Mouse (Mus musculus): ENCODE measurements around the gene Tmem100. TPM values are rescaled to one million over a fixed set of nuclear protein-coding genes. Genes with fewer than 3 reads are reported as not detected.

The Tmem100 gene
- polyA plus RNA-seq, 1 experiment from 2014 or later = 6.3 TPM

DNA sequence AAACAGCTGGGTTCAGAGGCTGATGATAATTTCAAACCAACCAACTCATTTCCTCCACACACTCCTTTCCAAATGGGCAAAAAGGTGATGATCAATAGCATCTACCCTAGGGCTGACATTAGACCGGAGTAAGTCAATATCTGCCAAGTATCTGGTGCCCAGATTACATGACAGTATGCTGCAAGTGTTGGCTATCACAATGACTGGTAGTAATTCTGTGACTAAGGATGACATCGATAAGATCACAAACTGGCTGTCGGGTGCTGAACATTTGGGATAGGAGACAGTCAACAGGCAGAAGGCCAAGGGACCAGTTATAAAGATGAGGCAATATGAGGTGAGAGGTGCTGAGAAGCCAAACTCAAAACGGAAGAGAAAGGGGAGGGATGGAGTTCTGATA lies 29.5 kb upstream of the Tmem100 start:
- Histone ChIP-seq H3K4me3 (no peak overlapping the region), H3K27ac (no peak overlapping the region), H3K4me1 (peaks cover 14% of the 10 kb centered on the region), H3K9me3 (no peaks in the 10 kb centered on the region), H3K27me3 (ENCODE audit: poor library complexity, severe bottlenecking) (no peaks in the 10 kb centered on the region), H3K36me3 (replicated peaks) (no peaks in the 10 kb centered on the region)
- no peak for DNase-seq (ENCODE audit: extremely low spot score, low spot score)
- WGBS = 91% methylated on average over 4 of the region's 4 CpGs

DNA sequence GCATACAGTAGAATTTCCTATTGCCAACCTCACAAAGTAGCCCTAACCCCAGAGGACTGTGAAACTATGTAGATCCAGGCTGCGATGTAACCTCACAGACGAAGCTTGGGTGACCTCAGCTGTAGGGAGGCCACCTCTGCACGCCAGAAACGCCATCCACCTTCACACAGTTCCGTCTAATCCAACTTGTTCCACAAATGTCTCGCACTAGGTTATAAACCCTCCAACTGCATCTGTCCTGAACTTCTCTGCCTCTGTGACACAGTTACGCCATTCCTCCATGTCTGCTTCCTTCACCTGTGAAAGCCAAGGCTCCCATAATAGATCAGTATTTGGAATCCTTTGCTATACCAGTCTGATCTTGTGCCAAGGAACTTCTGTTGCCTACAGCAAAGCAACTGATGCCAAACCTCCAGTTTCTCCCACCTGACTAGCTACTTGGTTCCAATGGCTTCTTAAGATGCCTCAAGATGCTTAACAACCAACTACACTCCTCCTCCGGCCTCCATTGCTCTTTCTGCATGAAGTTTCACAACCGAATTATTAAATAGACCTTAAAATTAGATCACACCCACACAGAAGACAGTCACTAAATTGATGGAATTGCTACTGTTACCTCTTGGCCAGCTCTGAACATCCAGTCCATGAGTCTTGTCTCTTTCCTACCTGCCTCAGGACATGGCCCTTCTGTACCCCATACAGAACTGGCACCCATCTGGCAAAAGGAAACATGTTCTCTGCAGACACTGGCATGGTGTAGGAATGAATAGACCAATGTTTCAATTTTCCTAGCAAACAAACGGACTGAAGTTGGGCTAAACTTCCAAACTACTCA lies 28.5 kb upstream of the Tmem100 start:
- H3K27ac ChIP-seq = no peak overlapping the region
- H3K4me3 ChIP-seq = peak overlapping the region; percentile 68
- 90% methylated on average over 10 of the region's 10 CpGs for WGBS
- no peak for DNase-seq (ENCODE audit: extremely low spot score, low spot score)
- no peaks in the 10 kb centered on the region for H3K9me3 ChIP-seq
- no peaks in the 10 kb centered on the region for H3K27me3 ChIP-seq (ENCODE audit: poor library complexity, severe bottlenecking)
- H3K4me1 ChIP-seq = peaks cover 14% of the 10 kb centered on the region
- H3K36me3 ChIP-seq (replicated peaks) = no peaks in the 10 kb centered on the region

DNA sequence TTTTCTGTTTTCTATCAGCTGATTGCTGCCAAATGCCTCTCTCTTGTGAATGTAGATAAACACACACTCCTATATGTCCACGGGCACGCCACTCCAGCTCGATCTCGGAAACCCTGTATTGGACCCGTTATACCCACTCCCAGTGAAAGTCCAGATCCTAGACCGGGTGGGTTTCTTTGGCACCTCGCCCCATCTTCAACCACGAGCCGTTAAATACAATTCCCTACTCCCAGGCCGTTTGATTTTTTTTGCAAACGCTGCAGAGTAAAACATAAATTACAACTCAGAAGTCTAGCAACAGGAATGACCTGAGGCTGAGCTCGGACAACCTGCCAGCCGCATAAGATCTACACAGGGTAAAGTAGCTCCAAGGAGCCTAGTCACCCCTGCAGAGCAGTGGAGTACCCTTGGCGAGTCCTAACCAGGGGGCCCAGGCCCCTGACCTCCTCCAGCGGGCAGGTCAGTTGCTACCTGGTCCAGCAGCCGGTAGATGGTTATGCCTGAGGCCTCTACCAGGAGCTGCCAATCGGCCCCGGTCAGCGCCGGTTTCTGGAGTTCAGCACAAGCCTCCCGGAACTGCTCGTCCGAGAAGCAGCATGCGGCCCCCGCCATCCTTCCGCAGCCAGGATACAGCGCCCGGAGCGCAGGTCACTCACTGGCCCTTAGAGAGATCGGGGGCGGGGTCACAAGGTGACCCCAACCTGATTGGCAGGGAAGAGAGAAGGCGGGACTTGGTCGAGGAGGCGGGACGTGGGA lies 27.7 kb upstream of the Tmem100 start, which contains the start of gene Pctp:
Pctp (minus strand) TSS at position 664 of the 756 bp plus-strand sequence.
- Histone ChIP-seq H3K9me3 (no peaks in the 10 kb centered on the region), H3K27me3 (ENCODE audit: poor library complexity, severe bottlenecking) (peaks cover 3% of the 10 kb centered on the region; the same call in 1 of the 2 replicates), H3K4me3 (peak within 1 kb of the TSS; percentile 68), H3K4me1 (peaks cover 14% of the 10 kb centered on the region), H3K27ac (peak within 1 kb of the TSS; percentile 88), H3K36me3 (replicated peaks) (no peaks in the 10 kb centered on the region)
- peak; percentile 88 for DNase-seq (ENCODE audit: extremely low spot score, low spot score)
- 18% methylated on average over 35 of the region's 35 CpGs for WGBS

GRCm38 (mm10) chr11:90002987-90003348 lies 27.2 kb upstream of the Tmem100 start:
- peaks cover 3% of the 10 kb centered on the region; the same call in 1 of the 2 replicates for H3K27me3 ChIP-seq (ENCODE audit: poor library complexity, severe bottlenecking)
- H3K27ac ChIP-seq = peak overlapping the region; percentile 88
- no peaks in the 10 kb centered on the region for H3K9me3 ChIP-seq
- no peak for DNase-seq (ENCODE audit: extremely low spot score, low spot score)
- H3K4me1 ChIP-seq = peaks cover 14% of the 10 kb centered on the region
- H3K36me3 ChIP-seq (replicated peaks) = no peaks in the 10 kb centered on the region
- peak overlapping the region; percentile 68 for H3K4me3 ChIP-seq
- WGBS = 12% methylated on average over 8 of the region's 8 CpGs

- H3K4me1 ChIP-seq = peaks cover 14% of the 10 kb centered on the region
- peak overlapping the region; percentile 68; the same call in 1 of the 2 replicates for H3K4me3 ChIP-seq
- H3K27me3 ChIP-seq (ENCODE audit: poor library complexity, severe bottlenecking) = peaks cover 3% of the 10 kb centered on the region; the same call in 1 of the 2 replicates
- 90% methylated on average over 4 of the region's 4 CpGs for WGBS
- H3K27ac ChIP-seq = no peak overlapping the region
- H3K9me3 ChIP-seq = no peaks in the 10 kb centered on the region
- no peaks in the 10 kb centered on the region for H3K36me3 ChIP-seq (replicated peaks)
- no peak for DNase-seq (ENCODE audit: extremely low spot score, low spot score)
Observed at GRCm38 (mm10) chr11:90003386-90003785, 26.8 kb upstream of the Tmem100 start.

DNA sequence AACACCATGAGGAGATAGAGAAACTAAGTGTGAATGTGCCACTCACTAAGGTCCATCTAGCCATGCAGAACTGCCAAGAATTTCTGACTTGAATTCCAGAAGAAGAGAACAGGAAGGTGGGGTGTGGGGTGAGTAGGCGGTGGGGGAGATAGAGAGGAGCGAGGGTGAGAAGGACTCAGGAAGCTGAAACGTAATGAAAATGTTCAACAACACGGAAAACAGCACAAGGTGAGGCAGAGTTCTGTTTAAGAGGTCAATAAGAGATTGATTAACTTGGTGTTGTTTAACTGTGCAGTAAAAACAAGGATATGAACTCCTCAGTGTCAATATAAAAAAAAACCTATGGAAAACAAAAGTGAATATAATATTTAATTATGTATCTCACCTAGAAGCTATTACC lies 24.0 kb upstream of the Tmem100 start:
- Histone ChIP-seq H3K27ac (no peak overlapping the region), H3K4me1 (peaks cover 14% of the 10 kb centered on the region), H3K4me3 (no peak overlapping the region), H3K27me3 (ENCODE audit: poor library complexity, severe bottlenecking) (peaks cover 9% of the 10 kb centered on the region; the same call in 1 of the 2 replicates), H3K9me3 (no peaks in the 10 kb centered on the region), H3K36me3 (replicated peaks) (no peaks in the 10 kb centered on the region)
- DNase-seq (ENCODE audit: extremely low spot score, low spot score) = no peak
- 85% methylated on average over 4 of the region's 4 CpGs for WGBS

DNA sequence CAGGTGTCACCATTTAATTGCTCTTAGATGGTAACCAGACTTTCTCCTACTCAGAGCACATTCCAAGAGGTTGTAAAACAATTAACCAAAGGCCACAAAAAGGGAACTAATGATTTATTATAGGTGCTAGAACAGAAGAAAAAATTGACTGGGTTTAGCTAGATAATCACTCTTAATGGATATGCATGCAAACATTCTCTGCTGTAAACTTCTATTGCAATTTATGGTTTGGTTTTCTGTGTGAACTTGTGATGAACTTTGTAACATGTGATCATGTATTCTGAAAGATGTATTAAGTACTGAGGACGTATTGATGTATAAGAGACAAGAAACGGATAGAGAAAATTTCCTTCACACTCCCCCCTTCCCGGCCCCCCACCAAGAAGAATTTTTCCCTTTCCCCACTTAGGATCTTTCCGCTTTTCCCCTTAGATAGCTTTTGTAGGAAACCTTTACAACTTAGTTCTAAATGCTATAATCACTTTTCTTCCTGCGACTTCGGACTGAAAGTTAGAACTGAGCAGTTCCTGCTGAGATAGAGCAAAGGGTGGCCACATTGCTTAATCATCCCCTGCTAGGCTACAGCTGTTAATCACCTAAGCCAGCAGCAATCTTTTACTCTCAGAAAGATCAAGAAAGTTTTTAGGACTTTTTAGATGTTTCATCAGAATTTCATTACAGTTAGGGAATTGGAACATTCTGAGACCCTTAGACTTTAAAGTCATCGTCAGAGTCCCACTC lies 22.2 kb upstream of the Tmem100 start:
- no peak for DNase-seq (ENCODE audit: extremely low spot score, low spot score)
- Histone ChIP-seq H3K9me3 (no peaks in the 10 kb centered on the region), H3K4me1 (0 out of 2 replicates have a peak, but pooled peaks cover under 1% of the 10 kb centered on the region), H3K4me3 (no peak overlapping the region), H3K27me3 (ENCODE audit: poor library complexity, severe bottlenecking) (peaks cover 9% of the 10 kb centered on the region; the same call in 1 of the 2 replicates), H3K36me3 (replicated peaks) (no peaks in the 10 kb centered on the region), H3K27ac (no peak overlapping the region)
- WGBS = 38% methylated on average over 7 of the region's 7 CpGs

- peaks cover 6% of the 10 kb centered on the region for H3K4me1 ChIP-seq
Observed at GRCm38 (mm10) chr11:90013657-90014056, 16.5 kb upstream of the Tmem100 start.

GRCm38 (mm10) chr11:90015281-90015680 lies 14.9 kb upstream of the Tmem100 start:
- Histone ChIP-seq H3K9me3 (no peaks in the 10 kb centered on the region), H3K27me3 (ENCODE audit: poor library complexity, severe bottlenecking) (no peaks in the 10 kb centered on the region), H3K4me3 (no peak overlapping the region), H3K27ac (no peak overlapping the region), H3K36me3 (replicated peaks) (no peaks in the 10 kb centered on the region), H3K4me1 (peaks cover 6% of the 10 kb centered on the region)
- DNase-seq (ENCODE audit: extremely low spot score, low spot score) = no peak
- WGBS = 69% methylated on average over 7 of the region's 7 CpGs

More at GRCm38 (mm10) chr11:90013657-90014056, 16.5 kb upstream of the Tmem100 start:
- DNase-seq (ENCODE audit: extremely low spot score, low spot score) = no peak
- H3K27me3 ChIP-seq (ENCODE audit: poor library complexity, severe bottlenecking) = peaks cover 5% of the 10 kb centered on the region; the same call in 1 of the 2 replicates
- H3K9me3 ChIP-seq = no peaks in the 10 kb centered on the region
- no peaks in the 10 kb centered on the region for H3K36me3 ChIP-seq (replicated peaks)
- 89% methylated on average over 6 of the region's 6 CpGs for WGBS
- no peak overlapping the region for H3K4me3 ChIP-seq
- no peak overlapping the region for H3K27ac ChIP-seq

DNA sequence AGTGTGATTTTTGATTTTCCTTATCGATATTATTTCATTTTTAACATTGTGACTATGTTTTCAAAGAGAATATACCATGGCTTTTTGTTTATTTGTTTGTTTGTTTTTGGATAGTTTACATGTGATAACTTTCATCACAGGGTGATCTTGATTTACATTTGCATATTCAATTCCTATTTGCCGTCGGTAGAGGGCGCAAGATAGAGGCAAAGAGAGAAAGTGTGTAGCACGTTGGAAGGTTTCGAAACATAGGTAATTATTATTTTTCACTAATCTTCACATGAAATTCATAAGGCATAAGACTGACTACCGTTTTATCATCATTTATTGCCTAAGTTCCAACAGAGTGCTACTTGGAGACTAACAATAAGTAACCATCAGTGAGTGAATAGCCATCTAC lies 11.0 kb upstream of the Tmem100 start:
- 26% methylated on average over 7 of the region's 7 CpGs for WGBS
- H3K4me1 ChIP-seq = peaks cover 6% of the 10 kb centered on the region
- H3K27me3 ChIP-seq (ENCODE audit: poor library complexity, severe bottlenecking) = no peaks in the 10 kb centered on the region
- H3K4me3 ChIP-seq = no peak overlapping the region
- no peak for DNase-seq (ENCODE audit: extremely low spot score, low spot score)
- no peak overlapping the region for H3K27ac ChIP-seq
- H3K36me3 ChIP-seq (replicated peaks) = no peaks in the 10 kb centered on the region
- no peaks in the 10 kb centered on the region for H3K9me3 ChIP-seq

DNA sequence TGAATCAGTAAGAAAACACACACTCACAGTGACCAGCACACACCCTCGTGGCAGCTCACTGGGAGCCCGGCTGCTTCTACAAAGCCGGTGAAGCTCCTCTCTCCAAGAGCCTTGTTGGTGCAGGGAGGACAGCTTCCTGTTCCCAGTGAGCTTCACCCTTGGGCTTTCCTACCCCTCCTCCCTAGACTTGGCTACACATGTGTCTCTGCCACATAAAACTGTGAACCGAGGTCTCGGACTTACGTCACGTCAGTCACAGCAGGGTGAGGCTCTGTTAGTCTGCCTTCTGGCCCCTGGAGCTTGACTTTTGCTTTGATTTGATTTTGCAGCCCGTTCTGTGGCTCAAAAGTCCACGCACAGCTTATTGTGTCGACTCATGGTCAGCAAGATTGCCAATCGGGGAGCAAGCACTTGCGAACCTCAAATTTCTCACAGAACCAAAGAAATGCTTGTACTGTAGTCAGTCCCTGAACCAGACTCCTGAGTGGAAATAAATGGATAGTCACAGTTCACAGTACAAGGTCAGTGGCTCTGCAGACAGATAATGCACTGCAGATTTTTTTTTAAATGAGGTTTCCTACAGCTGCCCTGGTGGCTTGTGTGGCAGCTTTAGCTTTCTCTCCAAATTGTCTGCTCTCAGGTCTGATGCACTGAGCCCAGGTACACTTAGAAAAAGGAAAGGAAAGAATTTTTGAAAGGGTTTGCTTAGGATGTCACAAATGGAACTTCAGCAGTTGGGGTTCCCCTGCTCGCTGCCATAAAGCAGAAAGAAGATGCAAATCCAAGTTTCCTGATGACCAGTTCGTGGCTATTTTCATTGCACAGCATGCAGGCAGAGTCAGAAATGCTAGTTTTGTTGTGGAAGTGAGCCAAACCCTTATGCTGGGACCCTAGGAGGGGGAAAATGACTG lies 4.0 kb upstream of the Tmem100 start:
- Histone ChIP-seq H3K9me3 (no peaks in the 10 kb centered on the region), H3K27ac (peak overlapping the region; percentile 35; the same call in 1 of the 2 replicates), H3K4me3 (no peak overlapping the region), H3K36me3 (replicated peaks) (no peaks in the 10 kb centered on the region), H3K4me1 (peaks cover 35% of the 10 kb centered on the region), H3K27me3 (ENCODE audit: poor library complexity, severe bottlenecking) (peaks cover 37% of the 10 kb centered on the region)
- WGBS = 71% methylated on average over 14 of the region's 14 CpGs
- no peak for DNase-seq (ENCODE audit: extremely low spot score, low spot score)

Data from forebrain, embryonic 10.5 days (tissue).